Mouse (Mus musculus) megakaryocyte, embryonic 14.5 days (primary cell): Measurements from ENCODE around the gene Tcf12.

Experiments
- FLI1 ChIP-seq: IDR thresholded peaks from 2 replicates; pipeline ENCODE4 v1.6.1; 2012; ENCODE audit warnings: low read length, inconsistent platforms, mixed read lengths
- GATA1 ChIP-seq: IDR thresholded peaks from 3 replicates; pipeline ENCODE4 v1.6.1; 2012; ENCODE audit warnings: mixed read lengths, low read length, inconsistent platforms, borderline replicate concordance

- TF ChIP-seq GATA1 = no peak
- TF ChIP-seq FLI1 = no peak
Measured at GRCm38 (mm10) chr9:71915871-71916661, 195.6 kb downstream of the Tcf12 start.
